Mouse (Mus musculus): ENCODE measurements around the gene B3galt6.

The B3galt6 gene

GRCm38 (mm10) chr4:155991211-155991907 lies 1.1 kb downstream of the B3galt6 start:
- DNase-seq = no peak

DNA sequence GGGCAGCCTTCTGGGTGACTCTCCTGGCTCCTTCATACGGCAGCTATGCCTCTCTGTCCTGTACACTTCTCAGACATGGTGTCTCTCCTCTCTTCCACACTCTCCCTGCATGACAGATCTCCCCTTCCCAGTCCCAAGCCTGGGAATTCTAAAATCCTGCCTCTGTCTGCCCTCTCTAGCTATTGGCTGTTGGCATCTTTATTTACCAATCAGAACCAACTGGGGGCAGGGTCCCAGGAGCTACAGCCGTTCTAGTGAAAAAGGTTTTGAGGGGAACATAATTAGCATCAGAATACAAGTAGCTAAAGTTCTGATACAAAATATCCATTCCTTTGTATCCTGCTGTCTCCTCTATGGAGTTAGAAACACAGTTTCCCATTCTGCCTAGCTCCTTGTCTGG lies 8.7 kb downstream of the B3galt6 start:
- DNase-seq = no peak

DNA sequence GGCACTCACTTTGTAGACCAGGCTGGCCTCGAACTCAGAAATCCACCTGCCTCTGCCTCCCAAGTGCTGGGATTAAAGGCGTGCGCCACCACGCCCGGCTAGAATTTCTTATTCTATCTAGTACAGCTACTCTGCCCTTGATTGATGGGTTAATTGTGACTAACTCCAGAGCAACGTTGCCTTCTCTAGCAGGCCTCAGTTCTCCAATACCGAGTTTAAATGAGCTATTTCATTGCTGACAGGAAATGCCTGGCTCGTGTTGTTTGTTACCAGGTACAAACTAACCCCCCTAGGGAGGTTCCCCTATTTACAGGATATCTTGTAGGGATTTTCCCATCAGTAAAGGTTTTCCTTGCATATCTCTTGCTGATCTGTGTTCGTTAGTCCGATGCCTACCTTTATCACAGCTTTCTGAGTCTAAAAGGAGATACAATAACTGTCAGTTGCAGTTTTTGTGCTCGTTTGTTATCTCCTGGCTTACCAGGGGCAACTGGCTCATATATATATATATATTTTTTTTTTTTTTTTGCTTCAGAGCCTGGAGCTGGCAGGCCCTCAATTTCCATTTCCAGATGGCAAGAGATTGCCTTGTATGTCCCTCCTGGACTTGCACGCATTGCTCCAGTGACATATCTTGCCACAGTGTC lies 10.9 kb downstream of the B3galt6 start:
- no peak for DNase-seq

DNA sequence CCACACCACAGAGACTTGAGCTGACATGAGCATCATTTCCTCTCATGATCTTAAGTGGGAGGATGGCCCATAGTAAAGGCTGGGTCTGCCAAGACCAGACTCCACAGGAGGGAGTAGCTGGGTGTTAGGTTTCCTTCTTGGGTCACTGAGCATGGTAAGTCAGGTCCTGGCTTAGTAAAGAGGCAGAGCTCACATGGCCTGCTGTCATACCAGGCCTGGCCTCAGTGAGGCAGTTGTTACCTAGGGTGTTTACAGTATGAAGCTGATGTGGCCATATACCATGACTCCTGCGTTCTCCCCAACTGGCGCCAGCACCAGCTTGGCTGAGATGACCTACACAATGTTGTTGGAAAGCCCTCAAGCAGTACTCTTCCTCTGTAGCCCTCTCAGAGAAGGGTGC lies 19.2 kb downstream of the B3galt6 start:
- no peak for DNase-seq

DNA sequence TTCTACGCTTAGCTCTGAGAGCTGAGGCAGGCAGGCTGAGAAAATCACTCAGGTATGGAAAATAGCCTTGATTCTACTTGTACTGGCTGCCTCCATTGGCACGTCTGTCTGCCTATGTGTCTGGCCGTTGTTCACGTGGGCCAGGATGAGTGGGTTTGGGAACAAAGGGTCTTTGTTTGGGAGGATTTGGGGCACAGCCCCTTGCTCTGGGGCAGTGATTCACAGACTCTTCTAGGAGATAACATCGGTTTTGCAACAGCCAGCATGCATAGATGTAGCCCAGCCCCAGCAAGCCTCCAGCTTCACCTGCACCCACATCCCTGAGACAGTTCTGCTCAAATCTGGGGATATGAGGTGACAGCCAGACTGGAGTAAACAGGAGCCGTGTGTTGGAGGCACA lies 19.8 kb downstream of the B3galt6 start:
- no peak for DNase-seq

DNA sequence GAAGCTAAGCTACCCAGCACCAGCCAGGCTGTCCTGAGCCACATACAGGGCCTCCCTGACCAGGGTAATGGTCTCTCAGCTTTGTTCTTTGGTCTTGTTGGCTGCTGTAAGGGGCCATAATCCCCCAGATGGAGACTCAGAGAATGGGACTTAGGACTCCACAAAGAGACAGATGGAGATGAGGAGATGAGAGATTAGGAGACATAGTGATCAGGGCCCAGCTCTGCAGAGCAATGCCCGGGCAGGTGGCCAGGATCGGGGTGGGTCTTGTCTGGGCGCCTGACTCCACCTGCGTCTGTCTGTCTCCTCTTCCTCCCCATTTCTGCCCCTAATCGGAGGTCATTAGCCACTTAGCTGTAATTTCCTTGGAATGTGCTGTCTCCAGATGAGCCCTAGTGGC lies 22.2 kb downstream of the B3galt6 start:
- DNase-seq = no peak

DNA sequence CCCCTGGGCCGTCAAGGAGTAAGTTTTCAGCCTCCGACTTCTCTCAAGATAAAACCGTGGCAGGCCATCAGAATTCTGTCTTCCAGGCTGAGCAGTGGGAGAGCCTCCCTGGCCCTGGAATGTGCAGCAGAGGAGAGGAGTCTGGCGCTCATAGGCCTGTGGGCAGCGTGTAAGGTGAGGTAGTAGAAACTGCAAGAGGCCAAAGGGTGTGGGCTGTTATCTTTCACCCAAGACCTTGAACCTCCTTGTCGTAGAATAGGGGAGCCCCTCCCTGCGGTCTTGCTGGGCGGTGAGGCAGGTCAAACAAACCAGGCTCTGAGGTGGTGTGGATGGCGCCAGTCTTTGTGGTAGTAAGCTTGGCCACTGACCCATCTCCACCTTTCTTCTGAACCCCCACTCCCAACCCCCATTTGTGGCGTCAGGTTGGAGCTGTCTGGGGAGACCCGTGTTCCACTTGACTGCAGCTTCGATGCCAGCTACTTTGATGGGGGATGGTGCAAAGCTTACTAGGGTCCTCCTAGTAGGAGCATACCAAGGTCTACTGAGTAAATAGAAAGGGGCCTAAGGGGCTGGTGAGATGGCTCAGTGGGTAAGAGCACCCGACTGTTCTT lies 23.3 kb downstream of the B3galt6 start:
- no peak for DNase-seq

DNA sequence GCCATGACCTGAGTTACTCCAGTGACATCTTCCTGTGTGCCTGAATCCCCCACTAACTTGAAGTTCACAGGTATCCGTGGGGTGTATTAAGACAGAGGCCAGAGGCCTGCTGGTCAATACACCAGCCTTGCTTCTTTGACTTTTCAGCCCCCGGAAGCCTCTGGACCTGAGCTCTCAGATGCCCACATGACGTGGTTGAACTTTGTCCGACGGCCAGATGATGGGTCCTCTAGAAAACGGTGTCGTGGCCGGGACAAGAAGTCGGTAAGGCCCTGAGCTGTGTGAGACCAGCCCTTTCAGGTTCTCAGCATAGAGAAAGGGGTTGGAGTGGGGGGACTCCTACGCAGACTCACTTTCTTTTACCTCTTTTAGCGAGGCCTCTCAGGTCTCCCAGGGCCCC lies 28.1 kb downstream of the B3galt6 start:
- no peak for DNase-seq

DNA sequence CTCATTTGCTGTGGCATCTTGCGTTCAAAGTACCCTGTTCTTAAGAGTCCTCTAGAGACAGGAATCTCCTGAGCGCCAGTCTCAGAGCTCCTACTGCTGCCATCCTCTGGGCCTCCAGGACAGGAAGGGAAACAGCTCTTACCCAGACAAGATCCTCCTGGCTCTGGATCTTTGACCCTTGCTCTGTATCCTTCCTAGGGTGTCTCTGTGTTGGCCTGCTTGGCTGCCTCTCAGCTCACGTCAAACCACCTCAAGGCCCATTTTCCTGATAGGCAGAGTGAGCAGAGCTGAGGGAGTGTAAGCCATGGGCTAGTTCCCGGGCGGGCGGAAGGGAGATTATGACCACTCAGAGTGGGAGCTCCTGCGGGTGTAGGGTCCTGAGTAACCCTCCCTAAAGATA lies 29.3 kb downstream of the B3galt6 start:
- DNase-seq = no peak

GRCm38 (mm10) chr4:155962167-155962971 lies 30.1 kb downstream of the B3galt6 start, which contains the start of gene C1qtnf12:
C1qtnf12 (plus strand) TSS chr4:155962318.
- DNase-seq = peak; percentile 23 to 44

DNA sequence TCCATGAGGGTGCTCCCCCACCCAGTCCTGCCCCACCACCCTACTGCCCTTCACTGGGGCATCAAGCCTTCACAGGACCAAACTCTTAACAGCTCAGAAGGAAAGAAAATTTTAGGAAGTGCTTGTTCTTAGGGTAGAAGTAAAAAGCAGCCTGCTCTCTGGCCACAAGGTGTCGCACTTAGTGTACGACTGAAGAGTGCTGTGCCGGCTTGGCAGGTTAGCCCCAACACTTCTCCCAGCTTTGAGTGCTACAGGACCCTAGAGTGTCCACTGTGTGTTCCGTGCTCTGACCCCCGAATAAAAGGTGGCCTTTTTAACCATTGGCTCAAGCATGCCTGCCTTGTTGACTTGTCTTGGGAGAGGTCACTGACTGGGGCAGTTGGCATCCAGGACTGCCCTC lies 33.2 kb downstream of the B3galt6 start:
- peak; percentile 72 to 73 for DNase-seq

GRCm38 (mm10) chr4:155955491-155955890 lies 37.0 kb downstream of the B3galt6 start:
- peak; percentile 35 to 39 for DNase-seq

GRCm38 (mm10) chr4:155947094-155947493 lies 45.4 kb downstream of the B3galt6 start:
- DNase-seq = no peak

DNA sequence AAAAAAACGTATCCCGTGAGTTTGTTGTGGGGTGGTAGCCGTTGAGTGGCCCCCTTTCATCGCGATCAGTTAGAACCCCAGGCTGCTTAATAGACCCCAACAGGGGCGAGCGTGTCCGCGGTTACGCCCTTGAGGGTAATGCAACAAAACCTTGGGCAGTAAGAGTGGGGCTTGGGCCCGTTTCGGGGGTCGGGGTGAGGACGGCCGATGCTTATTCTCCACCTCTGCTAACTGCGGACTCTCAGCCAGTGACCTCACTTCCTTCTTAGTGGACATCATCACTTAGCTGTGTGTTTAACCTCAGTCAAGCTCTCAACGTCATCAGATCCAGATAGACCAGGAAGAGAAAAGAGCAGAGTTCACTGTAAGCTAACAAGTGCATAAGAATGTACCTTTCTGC lies 48.2 kb downstream of the B3galt6 start:
- peak; percentile 21 to 30 for DNase-seq

DNA sequence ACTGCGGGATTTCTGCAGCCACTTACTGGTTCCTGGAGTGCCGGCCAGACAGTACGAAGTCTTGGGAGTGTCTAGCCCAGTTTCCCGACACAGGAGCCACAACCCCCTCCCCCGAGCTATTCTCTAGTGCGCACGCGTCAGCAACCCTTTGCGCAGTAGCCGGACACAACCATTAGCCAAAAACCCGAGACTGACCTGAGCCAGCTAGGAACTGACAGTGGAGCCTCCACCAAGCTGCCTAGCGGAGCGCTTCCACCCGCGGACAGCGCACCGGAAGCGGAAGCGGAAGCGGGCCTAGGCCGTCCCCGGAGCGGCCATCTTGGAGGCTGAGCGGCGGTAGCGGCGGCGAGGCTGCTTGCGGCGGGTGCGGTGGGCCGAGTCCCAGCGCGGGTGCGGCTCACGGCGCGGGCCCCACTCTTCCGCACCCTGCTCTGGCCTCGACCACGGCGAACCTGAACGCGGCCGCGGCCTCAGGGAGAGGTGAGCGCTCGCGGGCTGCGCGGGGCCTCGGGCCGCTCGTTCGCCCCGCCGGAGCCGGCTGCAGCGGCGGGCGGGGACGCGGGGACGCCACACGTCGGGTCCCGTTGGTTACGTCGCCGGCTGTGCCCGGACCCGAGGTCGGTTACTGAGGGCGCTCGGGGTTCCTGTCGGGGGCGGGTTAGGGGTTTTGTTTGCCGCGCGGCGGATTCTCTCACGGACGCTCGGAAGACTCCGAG lies 48.8 kb downstream of the B3galt6 start, which contains the start of gene Ube2j2:
Ube2j2 (plus strand) TSS at position 298 of the 716 bp plus-strand sequence.
- DNase-seq = peak; percentile 91 to 98

- peak in 1 of 2 experiments; percentile 33 for DNase-seq
Measured at GRCm38 (mm10) chr4:155943049-155943452, 49.4 kb downstream of the B3galt6 start.

Data from cerebellum, adult 18-20 months (tissue).